Mouse (Mus musculus): Measurements from ENCODE around the gene Ahnak.

- TF ChIP-seq CTCF (IDR thresholded peaks at IDR 0.05; ENCODE audit: low read depth) (no peak), EP300 (IDR thresholded peaks at IDR 0.05; ENCODE audit: low read depth) (no peak)
Observed at GRCm38 (mm10) chr19:9043123-9043522, 54.0 kb downstream of the Ahnak start.
